Mouse (Mus musculus): ENCODE results near the gene Gm20388. TPM values are rescaled to one million over a fixed set of nuclear protein-coding genes. Genes with fewer than 3 reads are reported as not detected.

The Gm20388 gene
- polyA plus RNA-seq, 1 experiment, result 10.6 TPM

DNA sequence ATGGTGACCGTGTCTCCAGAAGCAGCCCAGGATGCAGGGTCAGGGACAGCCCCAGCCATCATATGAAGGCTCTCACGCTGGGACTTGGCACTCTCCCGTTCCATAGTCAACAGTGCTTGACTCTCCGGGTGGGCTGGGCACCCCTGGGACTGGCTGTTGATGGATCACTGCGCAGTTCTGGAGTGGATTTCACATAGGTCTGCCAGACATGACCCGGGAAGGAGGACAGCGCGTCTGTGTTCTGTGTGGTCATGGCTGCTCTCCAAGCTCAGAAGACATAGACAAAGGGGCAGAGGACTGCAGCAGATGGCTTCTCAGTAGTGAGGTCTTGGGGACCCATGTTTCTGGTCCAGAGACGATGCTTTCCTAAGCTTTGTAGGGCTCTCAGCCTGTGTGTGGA, 2140.0 kb downstream of the Gm20388 start:
- no peak overlapping the region for H3K4me3 ChIP-seq (replicated peaks; ENCODE audit: control insufficient read depth, low read depth, low read length)
- 86% methylated on average over 9 of the region's 9 CpGs for WGBS
- H3K4me1 ChIP-seq (ENCODE audit: control insufficient read depth, insufficient read depth, low read length), result no peaks in the 10 kb centered on the region
- TF ChIP-seq CTCF (IDR thresholded peaks at IDR 0.05; ENCODE audit: control insufficient read depth, insufficient read depth, low read length), result no peak
- no peak for TF ChIP-seq POLR2A (IDR thresholded peaks at IDR 0.05; ENCODE audit: borderline replicate concordance, control insufficient read depth, low read depth, low read length)
- no peak overlapping the region for H3K27ac ChIP-seq (ENCODE audit: control insufficient read depth, insufficient read depth, low read depth, low read length, poor library complexity)

DNA sequence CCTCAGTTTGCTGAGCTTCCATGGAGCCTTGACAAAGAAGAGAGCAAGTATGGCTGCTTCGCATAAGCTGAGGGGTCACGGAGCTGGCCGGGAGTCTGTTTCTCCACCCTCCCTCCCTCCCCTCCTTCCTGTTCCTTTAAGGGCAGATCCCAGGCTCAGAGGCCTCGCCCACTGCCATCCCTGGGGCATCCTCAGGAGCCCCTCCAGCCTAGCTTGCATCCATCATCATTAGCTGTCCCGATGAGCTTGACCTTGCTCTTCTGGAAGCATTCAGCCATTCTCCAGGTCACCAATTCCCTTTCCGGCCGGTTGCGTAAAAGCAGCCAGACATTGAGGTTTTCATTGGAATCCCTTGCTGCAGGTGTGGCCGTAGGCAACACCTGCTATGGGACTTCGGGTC, 2144.7 kb downstream of the Gm20388 start:
- Histone ChIP-seq H3K4me3 (replicated peaks; ENCODE audit: control insufficient read depth, low read depth, low read length) (no peak overlapping the region), H3K27ac (ENCODE audit: control insufficient read depth, insufficient read depth, low read depth, low read length, poor library complexity) (no peak overlapping the region), H3K4me1 (ENCODE audit: control insufficient read depth, insufficient read depth, low read length) (no peaks in the 10 kb centered on the region)
- TF ChIP-seq CTCF (IDR thresholded peaks at IDR 0.05; ENCODE audit: control insufficient read depth, insufficient read depth, low read length), result no peak
- no peak for TF ChIP-seq POLR2A (IDR thresholded peaks at IDR 0.05; ENCODE audit: borderline replicate concordance, control insufficient read depth, low read depth, low read length)
- 59% methylated on average over 10 of the region's 10 CpGs for WGBS

DNA sequence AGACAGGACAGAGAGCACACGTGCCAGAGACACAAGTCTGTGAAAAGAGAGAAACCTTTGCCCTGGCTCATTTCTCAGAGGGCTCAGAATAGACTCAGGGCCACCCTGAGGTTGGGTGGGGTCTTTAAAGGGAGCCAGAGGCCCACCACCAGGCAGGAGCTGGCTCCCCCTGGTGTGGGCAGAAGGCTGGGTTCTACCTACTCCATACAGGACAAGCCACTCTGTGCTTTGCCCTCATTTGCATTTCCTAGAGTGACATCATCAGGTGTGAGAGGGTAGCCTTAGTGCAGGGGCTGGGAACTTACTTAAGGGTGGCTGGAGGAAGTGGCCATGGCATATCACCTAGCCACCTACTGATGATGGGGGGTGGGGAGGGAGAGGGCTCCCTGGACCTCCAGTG, 2145.5 kb downstream of the Gm20388 start:
- WGBS, result 59% methylated on average over 1 of the region's 1 CpGs
- H3K4me3 ChIP-seq (replicated peaks; ENCODE audit: control insufficient read depth, low read depth, low read length), result no peak overlapping the region
- no peak overlapping the region for H3K27ac ChIP-seq (ENCODE audit: control insufficient read depth, insufficient read depth, low read depth, low read length, poor library complexity)
- no peaks in the 10 kb centered on the region for H3K4me1 ChIP-seq (ENCODE audit: control insufficient read depth, insufficient read depth, low read length)
- TF ChIP-seq CTCF (IDR thresholded peaks at IDR 0.05; ENCODE audit: control insufficient read depth, insufficient read depth, low read length), result no peak
- TF ChIP-seq POLR2A (IDR thresholded peaks at IDR 0.05; ENCODE audit: borderline replicate concordance, control insufficient read depth, low read depth, low read length), result no peak

DNA sequence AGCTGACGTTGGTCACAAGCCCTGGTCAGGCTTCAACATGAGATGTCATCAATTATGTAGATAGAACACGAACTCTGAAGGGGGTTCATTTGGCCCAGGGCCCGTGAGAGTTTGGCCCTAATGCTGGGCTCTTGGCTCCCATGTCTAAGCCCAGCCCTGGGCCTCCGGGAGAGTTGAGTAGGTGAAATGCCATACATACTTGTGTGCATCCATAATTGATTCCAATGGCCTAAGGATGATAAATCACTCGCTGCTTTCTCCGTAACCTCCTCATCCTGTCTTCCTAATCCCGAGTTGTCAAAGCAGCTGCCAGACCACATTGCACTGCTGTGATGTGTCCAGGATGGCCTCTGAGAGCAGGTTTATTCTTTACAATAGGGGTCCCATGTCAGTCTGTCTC, 2146.2 kb downstream of the Gm20388 start:
- H3K4me3 ChIP-seq (replicated peaks; ENCODE audit: control insufficient read depth, low read depth, low read length), result no peak overlapping the region
- H3K27ac ChIP-seq (ENCODE audit: control insufficient read depth, insufficient read depth, low read depth, low read length, poor library complexity), result no peak overlapping the region
- H3K4me1 ChIP-seq (ENCODE audit: control insufficient read depth, insufficient read depth, low read length), result no peaks in the 10 kb centered on the region
- TF ChIP-seq POLR2A (IDR thresholded peaks at IDR 0.05; ENCODE audit: borderline replicate concordance, control insufficient read depth, low read depth, low read length) (no peak), CTCF (IDR thresholded peaks at IDR 0.05; ENCODE audit: control insufficient read depth, insufficient read depth, low read length) (no peak)
- WGBS, result 73% methylated on average over 7 of the region's 7 CpGs

DNA sequence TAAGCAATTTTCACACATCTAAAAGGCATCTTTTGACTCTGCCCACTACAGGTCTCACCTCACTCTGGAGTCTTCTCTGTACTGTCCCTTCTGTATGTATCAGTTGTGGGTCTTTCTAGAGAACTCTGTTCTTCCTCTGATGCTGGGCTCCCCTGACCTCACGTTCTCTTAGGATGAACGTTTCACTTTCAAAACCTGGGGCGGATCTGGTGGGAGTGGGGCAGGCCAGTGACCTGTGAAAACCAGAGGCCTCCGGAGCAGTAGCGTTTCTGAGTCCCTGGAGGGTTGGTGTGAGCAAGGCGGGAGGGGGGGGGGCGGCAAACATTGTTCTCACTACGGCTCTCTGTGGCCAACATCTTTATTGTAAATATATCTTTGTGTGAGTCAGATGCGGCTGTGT, 2147.9 kb downstream of the Gm20388 start:
- no peak overlapping the region for H3K27ac ChIP-seq (ENCODE audit: control insufficient read depth, insufficient read depth, low read depth, low read length, poor library complexity)
- no peaks in the 10 kb centered on the region for H3K4me1 ChIP-seq (ENCODE audit: control insufficient read depth, insufficient read depth, low read length)
- no peak overlapping the region for H3K4me3 ChIP-seq (replicated peaks; ENCODE audit: control insufficient read depth, low read depth, low read length)
- TF ChIP-seq POLR2A (IDR thresholded peaks at IDR 0.05; ENCODE audit: borderline replicate concordance, control insufficient read depth, low read depth, low read length) (no peak), CTCF (IDR thresholded peaks at IDR 0.05; ENCODE audit: control insufficient read depth, insufficient read depth, low read length) (no peak)
- WGBS, result 56% methylated on average over 9 of the region's 9 CpGs

DNA sequence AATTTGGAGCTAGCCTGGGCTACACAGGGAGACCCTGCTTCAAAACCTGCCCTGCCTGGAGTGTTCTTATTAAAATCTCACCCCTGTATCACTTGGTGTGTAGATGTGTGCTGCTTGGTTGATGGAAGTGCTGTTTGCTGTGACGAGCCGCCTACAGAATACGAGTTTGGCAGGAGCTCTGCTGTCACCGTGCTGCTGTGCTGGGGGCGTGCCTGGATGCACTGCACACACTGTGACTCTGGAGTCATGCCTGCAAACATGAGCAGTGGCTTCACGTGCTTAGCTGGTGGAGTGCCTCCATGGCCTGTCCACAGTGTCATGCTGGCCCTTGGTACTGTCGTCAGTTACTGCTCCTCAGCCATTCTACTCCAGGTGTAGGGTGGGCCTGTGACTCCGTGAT, 2148.3 kb downstream of the Gm20388 start:
- Histone ChIP-seq H3K4me3 (replicated peaks; ENCODE audit: control insufficient read depth, low read depth, low read length) (no peak overlapping the region), H3K27ac (ENCODE audit: control insufficient read depth, insufficient read depth, low read depth, low read length, poor library complexity) (no peak overlapping the region), H3K4me1 (ENCODE audit: control insufficient read depth, insufficient read depth, low read length) (no peaks in the 10 kb centered on the region)
- WGBS, result 80% methylated on average over 8 of the region's 8 CpGs
- TF ChIP-seq POLR2A (IDR thresholded peaks at IDR 0.05; ENCODE audit: borderline replicate concordance, control insufficient read depth, low read depth, low read length) (no peak), CTCF (IDR thresholded peaks at IDR 0.05; ENCODE audit: control insufficient read depth, insufficient read depth, low read length) (no peak)

DNA sequence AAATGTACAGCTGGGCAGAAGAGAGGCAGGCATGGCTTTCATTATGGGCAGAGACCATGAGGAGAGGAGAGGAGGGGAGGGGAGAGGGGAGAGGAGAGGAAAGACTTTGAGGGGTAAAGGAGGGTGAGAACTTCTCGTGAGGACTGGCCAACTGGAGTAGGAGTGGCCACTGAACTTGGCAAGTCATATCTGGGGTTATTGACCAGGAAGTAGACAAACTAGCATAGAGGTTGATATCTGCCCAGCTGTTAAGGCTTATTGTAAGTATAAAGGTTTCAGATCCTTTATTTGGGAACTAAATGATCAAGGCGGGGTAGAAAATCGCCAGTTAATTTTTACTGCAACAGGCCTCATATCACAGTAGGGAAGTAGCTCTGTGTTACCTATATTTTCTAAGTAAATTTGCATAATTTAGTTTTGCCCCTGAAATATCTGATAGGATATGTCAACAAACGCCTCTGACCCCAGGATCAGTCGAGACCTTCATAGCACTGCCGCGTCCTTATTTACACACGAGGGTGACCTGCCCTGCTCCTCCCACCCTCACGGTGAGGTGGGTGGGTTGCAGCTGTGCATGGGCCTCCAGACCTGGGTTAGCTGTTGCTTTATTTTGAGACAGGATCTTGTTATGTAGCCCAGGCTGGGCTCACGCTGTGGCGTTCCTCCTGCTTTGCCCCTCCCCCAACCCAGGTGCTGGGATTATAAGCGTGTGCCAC, 2152.0 kb downstream of the Gm20388 start:
- TF ChIP-seq POLR2A (IDR thresholded peaks at IDR 0.05; ENCODE audit: borderline replicate concordance, control insufficient read depth, low read depth, low read length) (no peak), CTCF (IDR thresholded peaks at IDR 0.05; ENCODE audit: control insufficient read depth, insufficient read depth, low read length) (no peak)
- Histone ChIP-seq H3K27ac (ENCODE audit: control insufficient read depth, insufficient read depth, low read depth, low read length, poor library complexity) (no peak overlapping the region), H3K4me1 (ENCODE audit: control insufficient read depth, insufficient read depth, low read length) (no peaks in the 10 kb centered on the region), H3K4me3 (replicated peaks; ENCODE audit: control insufficient read depth, low read depth, low read length) (no peak overlapping the region)
- WGBS, result 85% methylated on average over 12 of the region's 12 CpGs

DNA sequence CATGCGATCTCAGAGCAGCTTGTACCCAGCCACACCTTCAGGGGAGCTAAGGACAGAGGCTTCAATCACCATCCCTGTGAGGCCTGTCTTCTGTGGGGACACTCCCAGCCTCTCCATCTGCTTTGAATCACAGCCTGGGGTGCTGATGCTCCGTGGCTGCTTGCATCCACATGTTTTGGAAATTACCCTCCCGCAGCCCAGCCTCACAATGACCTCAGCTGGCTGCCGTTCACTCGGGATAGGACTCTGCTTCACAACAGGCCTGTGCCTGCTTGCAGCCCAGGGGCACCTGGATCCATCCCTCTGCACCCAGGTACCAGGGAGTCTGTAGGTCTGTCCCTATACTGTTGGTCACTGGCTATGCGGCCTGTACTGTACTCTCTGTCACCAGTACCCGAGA, 2153.7 kb downstream of the Gm20388 start:
- no peaks in the 10 kb centered on the region for H3K4me1 ChIP-seq (ENCODE audit: control insufficient read depth, insufficient read depth, low read length)
- WGBS, result 82% methylated on average over 7 of the region's 7 CpGs
- TF ChIP-seq POLR2A (IDR thresholded peaks at IDR 0.05; ENCODE audit: borderline replicate concordance, control insufficient read depth, low read depth, low read length), result no peak
- no peak overlapping the region for H3K4me3 ChIP-seq (replicated peaks; ENCODE audit: control insufficient read depth, low read depth, low read length)
- H3K27ac ChIP-seq (ENCODE audit: control insufficient read depth, insufficient read depth, low read depth, low read length, poor library complexity), result no peak overlapping the region

Measured in bone marrow, adult 2 months (tissue).